Mouse (Mus musculus) limb, embryonic 11.5 days (tissue): ENCODE data around the gene Baz1a. TPM values are rescaled to one million over a fixed set of nuclear protein-coding genes. Genes with fewer than 3 reads are reported as not detected.
A peak's percentile ranks its signal among the peaks of the same experiment; 100 is the strongest.
"Not testable (repeated sequence)": the region's sequence is repeated elsewhere in the genome, so short reads cannot be mapped to it uniquely, and the experiment has no call there.

ENCODE experiments used
- ATAC-seq: fragments of 200-750 bp; cut with Nextera tagmentation; 2 replicates; pipeline ENCODE4 v1.8.0; 2017; ENCODE audit warnings: low read depth; ENCODE audit not compliant: insufficient number of reproducible peaks, low FRiP score, low TSS enrichment
- DNase-seq: peaks from one replicate; pipeline ENCODE4 v3.0.0-alpha.2; 2015; ENCODE audit warnings: low spot score
- H3K27ac ChIP-seq: fragments of 300-500 bp; sonication (generic); replicated peaks from 2 replicates; pipeline ENCODE4 v1.5.1; 2014; ENCODE audit warnings: low read depth, mild to moderate bottlenecking, low read length
- H3K27me3 ChIP-seq: fragments of 300-500 bp; sonication (generic); 2 replicates; pipeline ENCODE4 v1.6.1; 2014; ENCODE audit warnings: mild to moderate bottlenecking, low read length, mixed read lengths; ENCODE audit not compliant: control insufficient read depth, insufficient read depth
- H3K36me3 ChIP-seq: fragments of 300-500 bp; sonication (generic); 2 replicates; pipeline ENCODE4 v1.6.1; 2014; ENCODE audit warnings: mild to moderate bottlenecking, low read length, moderate library complexity, mixed read lengths; ENCODE audit not compliant: control insufficient read depth, insufficient read depth
- H3K4me1 ChIP-seq: fragments of 300-500 bp; sonication (generic); 2 replicates; pipeline ENCODE4 v1.6.1; 2014; ENCODE audit warnings: low read length, mixed read lengths; ENCODE audit not compliant: control insufficient read depth, insufficient read depth
- H3K4me2 ChIP-seq: fragments of 300-500 bp; sonication (generic); 2 replicates; pipeline ENCODE4 v1.6.1; 2014; ENCODE audit warnings: low read depth, mild to moderate bottlenecking, moderate library complexity; ENCODE audit not compliant: severe bottlenecking
- H3K4me3 ChIP-seq: fragments of 300-500 bp; sonication (generic); 2 replicates; pipeline ENCODE4 v1.5.1; 2014; ENCODE audit warnings: low read depth, low read length
- H3K9ac ChIP-seq: fragments of 300-500 bp; sonication (generic); 2 replicates; pipeline ENCODE4 v1.6.1; 2014; ENCODE audit warnings: mild to moderate bottlenecking, low read length
- H3K9me3 ChIP-seq: fragments of 300-500 bp; sonication (generic); 2 replicates; pipeline ENCODE4 v1.6.1; 2016; ENCODE audit warnings: low read length; ENCODE audit not compliant: control insufficient read depth
- WGBS: fragments of 180-500 bp; shearing (Covaris S2); extraction: QIAGEN DNeasy Blood & Tissue Kit; methylation state at CpG from one replicate; pipeline ENCODE4 v1.1.7; 2014; 5-methylcytosine and 5-hydroxymethylcytosine counted together
- polyA plus RNA-seq: library from polyadenylated mRNA; unstranded; fragments of >200 nt; fragmentation: Nextera tagmentation; extraction: Ambion mirVana; gene quantifications from 2 replicates; pipeline ENCODE4 v1.2.1, GENCODE M21; 2014

The Baz1a gene
- polyA plus RNA-seq, 1 experiment from 2014 or later, result 25.3 TPM

GRCm38 (mm10) chr12:55016339-55017118 is 2.4 kb upstream of the Baz1a start:
- Histone ChIP-seq H3K9ac (no peak overlapping the region), H3K36me3 (no peaks in the 10 kb centered on the region), H3K4me2 (no peak overlapping the region), H3K4me3 (no peak overlapping the region), H3K27me3 (no peaks in the 10 kb centered on the region), H3K9me3 (no peaks in the 10 kb centered on the region), H3K27ac (no peak overlapping the region), H3K4me1 (peaks cover 10% of the 10 kb centered on the region; the same call in 1 of the 2 replicates)
- WGBS, result 72% methylated on average over 8 of the region's 8 CpGs
- ATAC-seq (no peak), DNase-seq (no peak)

GRCm38 (mm10) chr12:55015428-55015827 is 1.3 kb upstream of the Baz1a start:
- Histone ChIP-seq H3K27me3 (no peaks in the 10 kb centered on the region), H3K27ac (no peak overlapping the region), H3K9me3 (no peaks in the 10 kb centered on the region), H3K4me1 (peaks cover 10% of the 10 kb centered on the region; the same call in 1 of the 2 replicates), H3K4me3 (no peak overlapping the region), H3K36me3 (no peaks in the 10 kb centered on the region), H3K9ac (no peak overlapping the region), H3K4me2 (no peak overlapping the region)
- DNase-seq (peak; percentile 65), ATAC-seq (no peak)
- WGBS, result 27% methylated on average over 5 of the region's 5 CpGs

- DNase-seq (no peak), ATAC-seq (no peak)
- no peaks in the 10 kb centered on the region for H3K9me3 ChIP-seq
- H3K9ac ChIP-seq, result no peak overlapping the region
- no peak overlapping the region for H3K4me3 ChIP-seq
- no peaks in the 10 kb centered on the region for H3K36me3 ChIP-seq
- H3K4me2 ChIP-seq, result no peak overlapping the region
- H3K4me1 ChIP-seq, result peaks cover 10% of the 10 kb centered on the region; the same call in 1 of the 2 replicates
- no peaks in the 10 kb centered on the region for H3K27me3 ChIP-seq
- no peak overlapping the region for H3K27ac ChIP-seq
- 76% methylated on average over 1 of the region's 1 CpGs for WGBS
Measured at GRCm38 (mm10) chr12:55013031-55013430, 1.1 kb downstream of the Baz1a start.

GRCm38 (mm10) chr12:55007361-55008008 is 6.7 kb downstream of the Baz1a start:
- no peak overlapping the region for H3K4me2 ChIP-seq
- H3K36me3 ChIP-seq, result no peaks in the 10 kb centered on the region
- WGBS, result 83% methylated on average over 14 of the region's 14 CpGs
- H3K9ac ChIP-seq, result no peak overlapping the region
- no peak overlapping the region for H3K27ac ChIP-seq
- no peak for ATAC-seq
- DNase-seq, result no peak
- H3K4me1 ChIP-seq, result no peaks in the 10 kb centered on the region
- no peak overlapping the region for H3K4me3 ChIP-seq
- no peaks in the 10 kb centered on the region for H3K27me3 ChIP-seq
- no peaks in the 10 kb centered on the region; the same call in 1 of the 2 replicates for H3K9me3 ChIP-seq

GRCm38 (mm10) chr12:55006071-55006470 is 8.1 kb downstream of the Baz1a start:
- no peaks in the 10 kb centered on the region for H3K4me1 ChIP-seq
- no peak overlapping the region for H3K4me2 ChIP-seq
- H3K27me3 ChIP-seq, result no peaks in the 10 kb centered on the region
- H3K27ac ChIP-seq, result no peak overlapping the region
- H3K36me3 ChIP-seq, result no peaks in the 10 kb centered on the region
- no peak for ATAC-seq
- WGBS, result 88% methylated on average over 7 of the region's 7 CpGs
- H3K9me3 ChIP-seq, result no peaks in the 10 kb centered on the region; the same call in 1 of the 2 replicates
- H3K9ac ChIP-seq, result no peak overlapping the region
- no peak for DNase-seq
- no peak overlapping the region for H3K4me3 ChIP-seq

GRCm38 (mm10) chr12:55004396-55004795 is 9.8 kb downstream of the Baz1a start:
- no peak overlapping the region for H3K9ac ChIP-seq
- no peak overlapping the region for H3K4me3 ChIP-seq
- H3K4me2 ChIP-seq, result no peak overlapping the region
- DNase-seq (no peak), ATAC-seq (no peak)
- H3K27ac ChIP-seq, result no peak overlapping the region
- no peaks in the 10 kb centered on the region; the same call in 1 of the 2 replicates for H3K9me3 ChIP-seq
- no peaks in the 10 kb centered on the region for H3K27me3 ChIP-seq
- WGBS, result 91% methylated on average over 3 of the region's 3 CpGs
- H3K4me1 ChIP-seq, result no peaks in the 10 kb centered on the region
- H3K36me3 ChIP-seq, result no peaks in the 10 kb centered on the region

- DNase-seq, result no peak
- Histone ChIP-seq H3K9ac (no peak overlapping the region), H3K36me3 (no peaks in the 10 kb centered on the region), H3K27me3 (no peaks in the 10 kb centered on the region), H3K9me3 (no peaks in the 10 kb centered on the region; the same call in 1 of the 2 replicates), H3K4me3 (no peak overlapping the region), H3K27ac (no peak overlapping the region), H3K4me1 (no peaks in the 10 kb centered on the region), H3K4me2 (no peak overlapping the region)
- no peak for ATAC-seq
- WGBS, result 87% methylated on average over 5 of the region's 5 CpGs
Measured at GRCm38 (mm10) chr12:55003843-55004242, 10.3 kb downstream of the Baz1a start.

GRCm38 (mm10) chr12:55002532-55002931 is 11.6 kb downstream of the Baz1a start:
- not testable (repeated sequence) for H3K4me2 ChIP-seq, ATAC-seq, H3K27ac ChIP-seq, H3K4me1 ChIP-seq, H3K9me3 ChIP-seq, H3K27me3 ChIP-seq, DNase-seq, H3K9ac ChIP-seq, H3K36me3 ChIP-seq, H3K4me3 ChIP-seq
- WGBS, result 92% methylated on average over 7 of the region's 7 CpGs
